Mouse (Mus musculus) liver, embryonic 11.5 days (tissue): ENCODE results near the gene Bmt2. TPM values are rescaled to one million over a fixed set of nuclear protein-coding genes. Genes with fewer than 3 reads are reported as not detected.

Experiments used
- ATAC-seq: fragments of 200-750 bp; cut with Nextera tagmentation; replicated peaks from 2 replicates; pipeline ENCODE4 v1.8.0; 2017; ENCODE audit warnings: moderate number of reproducible peaks, mild to moderate bottlenecking, moderate TSS enrichment, moderate library complexity; ENCODE audit not compliant: low FRiP score
- DNase-seq: peaks from one replicate; pipeline ENCODE4 v3.0.0-alpha.2; 2017; ENCODE audit warnings: low spot score
- H3K27ac ChIP-seq: fragments of 300-500 bp; sonication (generic); 2 replicates; pipeline ENCODE4 v1.5.1; 2014; ENCODE audit warnings: mild to moderate bottlenecking, low read depth, low read length, control low read depth
- H3K27me3 ChIP-seq: fragments of 300-500 bp; sonication (generic); replicated peaks from 2 replicates; pipeline ENCODE4 v1.6.1; 2014; ENCODE audit warnings: low read length, mixed read lengths; ENCODE audit not compliant: control insufficient read depth, insufficient read depth
- H3K36me3 ChIP-seq: fragments of 300-500 bp; sonication (generic); 2 replicates; pipeline ENCODE4 v1.6.1; 2014; ENCODE audit warnings: mild to moderate bottlenecking, low read length, moderate library complexity, mixed read lengths; ENCODE audit not compliant: control insufficient read depth, insufficient read depth
- H3K4me1 ChIP-seq: fragments of 300-500 bp; sonication (generic); replicated peaks from 2 replicates; pipeline ENCODE4 v1.6.1; 2014; ENCODE audit warnings: low read length, mixed read lengths; ENCODE audit not compliant: control insufficient read depth, insufficient read depth
- H3K4me2 ChIP-seq: fragments of 300-500 bp; sonication (generic); 2 replicates; pipeline ENCODE4 v1.6.1; 2014; ENCODE audit warnings: mild to moderate bottlenecking, control low read depth, moderate library complexity
- H3K4me3 ChIP-seq: fragments of 300-500 bp; sonication (generic); 2 replicates; pipeline ENCODE4 v1.5.1; 2014; ENCODE audit warnings: low read depth, low read length, control low read depth
- H3K9ac ChIP-seq: fragments of 300-500 bp; sonication (generic); 2 replicates; pipeline ENCODE4 v1.6.1; 2014; ENCODE audit warnings: low read depth, low read length, control low read depth
- H3K9me3 ChIP-seq: fragments of 300-500 bp; sonication (generic); 2 replicates; pipeline ENCODE4 v1.6.1; 2016; ENCODE audit warnings: low read length, inconsistent platforms, mixed read lengths; ENCODE audit not compliant: control insufficient read depth
- WGBS: fragments of 180-500 bp; shearing (Covaris S2); extraction: QIAGEN DNeasy Blood & Tissue Kit; methylation state at CpG from one replicate; pipeline ENCODE4 v1.1.7; 2014; 5-methylcytosine and 5-hydroxymethylcytosine counted together
- polyA plus RNA-seq: library from polyadenylated mRNA; unstranded; fragments of >200 nt; fragmentation: Nextera tagmentation; extraction: Ambion mirVana; gene quantifications from 2 replicates; pipeline ENCODE4 v1.2.1, GENCODE M21; 2014

Gene Bmt2
- polyA plus RNA-seq, 1 experiment from 2014 or later = 12.9 TPM

GRCm38 (mm10) chr6:13610869-13611268 is 66.9 kb downstream of the Bmt2 start:
- no peak for ATAC-seq
- WGBS = 69% methylated on average over 2 of the region's 2 CpGs
- H3K9ac ChIP-seq = no peak overlapping the region
- no peaks in the 10 kb centered on the region for H3K36me3 ChIP-seq
- H3K27me3 ChIP-seq = no peaks in the 10 kb centered on the region
- H3K9me3 ChIP-seq = no peaks in the 10 kb centered on the region
- H3K4me2 ChIP-seq = no peak overlapping the region
- no peak for DNase-seq
- H3K4me3 ChIP-seq = no peak overlapping the region
- H3K27ac ChIP-seq = no peak overlapping the region
- H3K4me1 ChIP-seq = peaks cover 14% of the 10 kb centered on the region

GRCm38 (mm10) chr6:13609353-13610140 is 68.2 kb downstream of the Bmt2 start:
- H3K9me3 ChIP-seq = no peaks in the 10 kb centered on the region
- H3K27me3 ChIP-seq = no peaks in the 10 kb centered on the region
- no peak for DNase-seq
- no peak overlapping the region for H3K4me2 ChIP-seq
- H3K36me3 ChIP-seq = no peaks in the 10 kb centered on the region
- 72% methylated on average over 5 of the region's 5 CpGs for WGBS
- H3K9ac ChIP-seq = no peak overlapping the region
- peaks cover 14% of the 10 kb centered on the region for H3K4me1 ChIP-seq
- no peak for ATAC-seq
- no peak overlapping the region for H3K27ac ChIP-seq
- no peak overlapping the region for H3K4me3 ChIP-seq

GRCm38 (mm10) chr6:13607621-13608493 is 69.9 kb downstream of the Bmt2 start, which contains the start of gene Tmem168:
Gene Tmem168 (minus strand): TSS chr6:13608100.
- Histone ChIP-seq H3K9ac (peak within 1 kb of the TSS; percentile 91), H3K27me3 (no peaks in the 10 kb centered on the region), H3K9me3 (no peaks in the 10 kb centered on the region), H3K4me2 (peak within 1 kb of the TSS; percentile 80), H3K36me3 (0 out of 2 replicates have a peak, but pooled peaks cover 4% of the 10 kb centered on the region), H3K4me1 (peaks cover 14% of the 10 kb centered on the region), H3K4me3 (peak within 1 kb of the TSS; percentile 80), H3K27ac (peak within 1 kb of the TSS; percentile 88)
- WGBS = 3% methylated on average over 71 of the region's 71 CpGs
- ATAC-seq (peak; percentile 95), DNase-seq (peak; percentile 91)

GRCm38 (mm10) chr6:13606921-13607620 is 70.7 kb downstream of the Bmt2 start:
- 15% methylated on average over 15 of the region's 15 CpGs for WGBS
- H3K27me3 ChIP-seq = no peaks in the 10 kb centered on the region
- no peaks in the 10 kb centered on the region for H3K9me3 ChIP-seq
- peak overlapping the region; percentile 91 for H3K9ac ChIP-seq
- peak overlapping the region; percentile 80 for H3K4me3 ChIP-seq
- peak; percentile 33 for DNase-seq
- H3K36me3 ChIP-seq = peaks cover 4% of the 10 kb centered on the region; the same call in 1 of the 2 replicates
- H3K4me2 ChIP-seq = peak overlapping the region; percentile 63
- peak overlapping the region; percentile 88 for H3K27ac ChIP-seq
- no peak for ATAC-seq
- H3K4me1 ChIP-seq = peaks cover 14% of the 10 kb centered on the region

- Histone ChIP-seq H3K36me3 (peaks cover 5% of the 10 kb centered on the region; the same call in 1 of the 2 replicates), H3K4me2 (peak overlapping the region; percentile 63), H3K9ac (peak overlapping the region; percentile 91; the same call in 1 of the 2 replicates), H3K4me3 (peak overlapping the region; percentile 80), H3K27me3 (no peaks in the 10 kb centered on the region), H3K27ac (no peak overlapping the region), H3K4me1 (peaks cover 14% of the 10 kb centered on the region), H3K9me3 (no peaks in the 10 kb centered on the region)
- WGBS = 68% methylated on average over 4 of the region's 4 CpGs
- DNase-seq = no peak
- ATAC-seq = no peak
Measured at GRCm38 (mm10) chr6:13606394-13606793, 71.4 kb downstream of the Bmt2 start.

GRCm38 (mm10) chr6:13603134-13603533 is 74.6 kb downstream of the Bmt2 start:
- no peak overlapping the region for H3K4me3 ChIP-seq
- H3K4me1 ChIP-seq = peaks cover 11% of the 10 kb centered on the region
- DNase-seq (no peak), ATAC-seq (no peak)
- WGBS = 83% methylated on average over 6 of the region's 6 CpGs
- H3K27me3 ChIP-seq = no peaks in the 10 kb centered on the region
- H3K36me3 ChIP-seq = peaks cover 5% of the 10 kb centered on the region; the same call in 1 of the 2 replicates
- H3K27ac ChIP-seq = no peak overlapping the region
- no peak overlapping the region for H3K9ac ChIP-seq
- H3K4me2 ChIP-seq = no peak overlapping the region
- H3K9me3 ChIP-seq = no peaks in the 10 kb centered on the region

- no peak overlapping the region for H3K4me3 ChIP-seq
- WGBS = 48% methylated on average over 6 of the region's 6 CpGs
- no peaks in the 10 kb centered on the region for H3K9me3 ChIP-seq
- H3K27ac ChIP-seq = no peak overlapping the region
- ATAC-seq = no peak
- H3K4me1 ChIP-seq = peaks cover 6% of the 10 kb centered on the region
- no peak overlapping the region for H3K4me2 ChIP-seq
- peaks cover 5% of the 10 kb centered on the region; the same call in 1 of the 2 replicates for H3K36me3 ChIP-seq
- no peak for DNase-seq
- H3K27me3 ChIP-seq = no peaks in the 10 kb centered on the region
- no peak overlapping the region for H3K9ac ChIP-seq
Measured at GRCm38 (mm10) chr6:13601587-13601986, 76.2 kb downstream of the Bmt2 start.

GRCm38 (mm10) chr6:13598239-13598923 is 79.4 kb downstream of the Bmt2 start:
- 88% methylated on average over 7 of the region's 7 CpGs for WGBS
- Histone ChIP-seq H3K27ac (no peak overlapping the region), H3K4me2 (no peak overlapping the region), H3K4me3 (no peak overlapping the region), H3K4me1 (no peaks in the 10 kb centered on the region; the same call in 1 of the 2 replicates), H3K9me3 (no peaks in the 10 kb centered on the region), H3K27me3 (no peaks in the 10 kb centered on the region), H3K36me3 (peaks cover 14% of the 10 kb centered on the region; the same call in 1 of the 2 replicates), H3K9ac (no peak overlapping the region)
- DNase-seq (no peak), ATAC-seq (no peak)
